Mouse (Mus musculus): Measurements from ENCODE around the gene Hps5.

DNA sequence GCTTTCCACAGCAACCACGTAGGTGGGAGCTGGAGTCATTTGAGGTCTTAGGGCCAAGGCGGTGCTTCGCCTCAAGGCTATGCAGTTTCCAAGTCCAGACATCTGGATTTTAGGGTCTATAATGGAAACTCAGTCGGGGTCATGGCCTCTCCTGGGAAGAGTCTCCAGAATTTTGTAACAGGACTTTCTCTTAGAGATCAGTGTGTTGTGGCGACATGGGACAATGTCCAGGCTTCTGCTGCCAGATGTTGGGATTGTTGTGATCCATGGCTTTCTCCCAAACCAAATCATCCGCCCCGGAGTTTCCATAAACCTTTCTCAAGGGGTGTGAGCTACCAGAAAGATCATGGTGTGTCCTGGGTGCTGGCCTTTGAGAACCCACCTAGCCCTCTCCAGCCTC is 49.5 kb downstream of the Hps5 start:
- TF ChIP-seq CTCF (conservative IDR thresholded peaks at IDR 0.05; ENCODE audit: low read length) (no peak), NANOG (IDR thresholded peaks at IDR 0.05; ENCODE audit: borderline replicate concordance, low read length) (no peak), POU5F1 (IDR thresholded peaks at IDR 0.05; ENCODE audit: borderline replicate concordance, low read length) (no peak)

Measured in E14TG2a.4 (cell line).